Mouse (Mus musculus): ENCODE data around the gene Adamts20.

Adamts20 gene

GRCm38 (mm10) chr15:94334586-94334985 lies 130.6 kb downstream of the Adamts20 start:
- no peak for DNase-seq

GRCm38 (mm10) chr15:94326626-94327025 lies 138.6 kb downstream of the Adamts20 start:
- no peak for DNase-seq

- DNase-seq: peak; percentile 62
Observed at GRCm38 (mm10) chr15:94325509-94326181, 139.6 kb downstream of the Adamts20 start.

- DNase-seq: no peak
Observed at GRCm38 (mm10) chr15:94316171-94316570, 149.0 kb downstream of the Adamts20 start.

- DNase-seq: no peak
Observed at GRCm38 (mm10) chr15:94309689-94310088, 155.5 kb downstream of the Adamts20 start.

GRCm38 (mm10) chr15:94307888-94308287 lies 157.3 kb downstream of the Adamts20 start:
- no peak for DNase-seq

GRCm38 (mm10) chr15:94303151-94303550 lies 162.1 kb downstream of the Adamts20 start:
- DNase-seq: no peak

GRCm38 (mm10) chr15:94294084-94294483 lies 171.1 kb downstream of the Adamts20 start:
- DNase-seq: no peak

GRCm38 (mm10) chr15:94288015-94288414 lies 177.2 kb downstream of the Adamts20 start:
- no peak for DNase-seq

- DNase-seq: no peak
Observed at GRCm38 (mm10) chr15:94287495-94287894, 177.7 kb downstream of the Adamts20 start.

- no peak for DNase-seq
Observed at GRCm38 (mm10) chr15:94276418-94276817, 188.8 kb downstream of the Adamts20 start.

- peak; percentile 91 for DNase-seq
Observed at GRCm38 (mm10) chr15:94265630-94266029, 199.6 kb downstream of the Adamts20 start.

GRCm38 (mm10) chr15:94264497-94264879 lies 200.7 kb downstream of the Adamts20 start:
- DNase-seq: no peak

GRCm38 (mm10) chr15:94263866-94264496 lies 201.2 kb downstream of the Adamts20 start:
- DNase-seq: peak; percentile 41

- DNase-seq: no peak
Observed at GRCm38 (mm10) chr15:94263241-94263640, 202.0 kb downstream of the Adamts20 start.

- DNase-seq: no peak
Observed at GRCm38 (mm10) chr15:94259497-94259896, 205.7 kb downstream of the Adamts20 start.

GRCm38 (mm10) chr15:94255538-94255937 lies 209.7 kb downstream of the Adamts20 start:
- no peak for DNase-seq

GRCm38 (mm10) chr15:94254861-94255516 lies 210.2 kb downstream of the Adamts20 start:
- peak; percentile 56 for DNase-seq

GRCm38 (mm10) chr15:94254091-94254860 lies 210.9 kb downstream of the Adamts20 start:
- DNase-seq: peak; percentile 79

- DNase-seq: peak; percentile 56
Observed at GRCm38 (mm10) chr15:94252962-94253712, 212.1 kb downstream of the Adamts20 start.

- no peak for DNase-seq
Observed at GRCm38 (mm10) chr15:94249766-94250165, 215.5 kb downstream of the Adamts20 start.

- no peak for DNase-seq
Observed at GRCm38 (mm10) chr15:94248386-94248785, 216.8 kb downstream of the Adamts20 start.
